Mouse (Mus musculus) MEL (cell line): ENCODE results near the gene Tsnaxip1. TPM values are rescaled to one million over a fixed set of nuclear protein-coding genes. Genes with fewer than 3 reads are reported as not detected.
A peak's percentile ranks its signal among the peaks of the same experiment; 100 is the strongest.

ENCODE experiments used
- DNase-seq: peaks from one replicate; pipeline ENCODE4 v3.0.0; 2011; ENCODE audit warnings: low read depth, low spot score
- H3K27ac ChIP-seq: 2 replicates; pipeline ENCODE4 v1.5.1; 2012; ENCODE audit warnings: low read depth, mild to moderate bottlenecking, control low read depth, low read length, moderate library complexity; ENCODE audit not compliant: control insufficient read depth
- H3K27me3 ChIP-seq, 2 experiments: fragments of 150-350 bp in 1 of 2; sonication (generic) in 1 of 2; 2 replicates each; pipeline ENCODE4 v1.6.1; 2012; ENCODE audit warnings: low read length in 2 of 2, mild to moderate bottlenecking in 2 of 2, improper control_type of control experiment in 1 of 2, moderate library complexity in 1 of 2; ENCODE audit not compliant: insufficient read depth in 2 of 2, control insufficient read depth in 1 of 2
- H3K36me3 ChIP-seq, 2 experiments: 2 replicates each; pipeline ENCODE4 v1.6.1; 2012 to 2014; ENCODE audit warnings: low read length in 2 of 2, improper control_type of control experiment in 1 of 2, inconsistent platforms in 1 of 2, mild to moderate bottlenecking in 1 of 2; ENCODE audit not compliant: insufficient read depth in 2 of 2, control insufficient read depth in 1 of 2
- H3K4me1 ChIP-seq, 2 experiments: fragments of 150-350 bp in 1 of 2; sonication (generic) in 1 of 2; 2 replicates each; pipeline ENCODE4 v1.6.1; 2012; ENCODE audit warnings: low read length in 2 of 2, improper control_type of control experiment in 1 of 2, mild to moderate bottlenecking in 1 of 2; ENCODE audit not compliant: insufficient read depth in 2 of 2, control insufficient read depth in 1 of 2
- H3K4me3 ChIP-seq, 2 experiments: fragments of 150-350 bp in 1 of 2; sonication (generic) in 1 of 2; 2 replicates each; pipeline ENCODE4 v1.5.1; 2012; ENCODE audit warnings: low read depth in 2 of 2, low read length in 2 of 2, mild to moderate bottlenecking in 2 of 2, moderate library complexity in 2 of 2, control low read depth in 1 of 2, improper control_type of control experiment in 1 of 2; ENCODE audit not compliant: control insufficient read depth in 1 of 2, insufficient read depth in 1 of 2
- H3K79me2 ChIP-seq: 2 replicates; pipeline ENCODE4 v1.6.1; 2012; ENCODE audit warnings: mild to moderate bottlenecking, low read length, moderate library complexity; ENCODE audit not compliant: control insufficient read depth, poor library complexity, insufficient read depth
- H3K9ac ChIP-seq: 2 replicates; pipeline ENCODE4 v1.6.1; 2012; ENCODE audit warnings: low read depth, mild to moderate bottlenecking, control low read depth, low read length, moderate library complexity; ENCODE audit not compliant: control insufficient read depth, poor library complexity, severe bottlenecking
- H3K9me3 ChIP-seq: fragments of 150-350 bp; sonication (generic); replicated peaks from 2 replicates; pipeline ENCODE4 v1.6.1; 2012; ENCODE audit warnings: mild to moderate bottlenecking, low read length, improper control_type of control experiment, moderate library complexity; ENCODE audit not compliant: insufficient read depth
- BHLHE40 ChIP-seq: IDR thresholded peaks from 2 replicates; pipeline ENCODE4 v1.6.1; 2012; ENCODE audit warnings: low read depth, mild to moderate bottlenecking, inconsistent platforms, low read length, improper control_type of control experiment, borderline replicate concordance
- CHD2 ChIP-seq: IDR thresholded peaks from 2 replicates; pipeline ENCODE4 v1.6.1; 2011; ENCODE audit warnings: low read length, improper control_type of control experiment
- CTCF ChIP-seq, 3 experiments: IDR thresholded peaks in 2 of 3; conservative IDR thresholded peaks in 1 of 3; 2 replicates each; pipeline ENCODE4 v1.5.1; 2011 to 2012; ENCODE audit warnings: low read length in 3 of 3, low read depth in 2 of 3, mild to moderate bottlenecking in 2 of 3, improper control_type of control experiment in 1 of 3, inconsistent platforms in 1 of 3, mixed read lengths in 1 of 3, moderate library complexity in 1 of 3; ENCODE audit not compliant: control insufficient read depth in 1 of 3, insufficient read depth in 1 of 3, poor library complexity in 1 of 3, severe bottlenecking in 1 of 3
- ELF1 ChIP-seq: IDR thresholded peaks from 2 replicates; pipeline ENCODE4 v1.6.1; 2014; ENCODE audit warnings: low read depth, mild to moderate bottlenecking, inconsistent platforms, low read length, improper control_type of control experiment, moderate library complexity
- EP300 ChIP-seq, 2 experiments: IDR thresholded peaks; 2 replicates each; pipeline ENCODE4 v1.6.1; 2011; ENCODE audit warnings: improper control_type of control experiment in 2 of 2, low read length in 2 of 2, low read depth in 1 of 2, mild to moderate bottlenecking in 1 of 2
- ETS1 ChIP-seq: IDR thresholded peaks from 2 replicates; pipeline ENCODE4 v1.6.1; 2012; ENCODE audit warnings: low read depth, mild to moderate bottlenecking, inconsistent platforms, low read length, improper control_type of control experiment, moderate library complexity
- GATA1 ChIP-seq: IDR thresholded peaks from 2 replicates; pipeline ENCODE4 v1.6.1; 2011; ENCODE audit warnings: low read depth, low read length, improper control_type of control experiment
- HCFC1 ChIP-seq: IDR thresholded peaks from 2 replicates; pipeline ENCODE4 v1.6.1; 2012; ENCODE audit warnings: low read depth, mild to moderate bottlenecking, inconsistent platforms, low read length, improper control_type of control experiment, moderate library complexity
- JUND ChIP-seq: IDR thresholded peaks from 2 replicates; pipeline ENCODE4 v1.6.1; 2011; ENCODE audit warnings: low read depth, mild to moderate bottlenecking, improper control_type of control experiment, low read length
- KAT2A ChIP-seq: conservative IDR thresholded peaks from 2 replicates; pipeline ENCODE4 v1.6.1; 2012; ENCODE audit warnings: low read depth, low read length, improper control_type of control experiment, inconsistent platforms
- MAFK ChIP-seq: IDR thresholded peaks from 2 replicates; pipeline ENCODE4 v1.6.1; 2011; ENCODE audit warnings: low read depth, mild to moderate bottlenecking, low read length, improper control_type of control experiment, borderline replicate concordance
- MAX ChIP-seq: IDR thresholded peaks from 2 replicates; pipeline ENCODE4 v1.6.1; 2011; ENCODE audit warnings: low read length, improper control_type of control experiment
- MAZ ChIP-seq: IDR thresholded peaks from 2 replicates; pipeline ENCODE4 v1.6.1; 2012; ENCODE audit warnings: low read depth, mild to moderate bottlenecking, inconsistent platforms, low read length, improper control_type of control experiment
- MXI1 ChIP-seq: IDR thresholded peaks from 2 replicates; pipeline ENCODE4 v1.6.1; 2011; ENCODE audit warnings: mild to moderate bottlenecking, low read depth, low read length, improper control_type of control experiment
- MYC ChIP-seq: IDR thresholded peaks from 2 replicates; pipeline ENCODE4 v1.6.1; 2011; ENCODE audit warnings: low read depth, mild to moderate bottlenecking, low read length, improper control_type of control experiment, moderate library complexity
- POLR2AphosphoS2 ChIP-seq: IDR thresholded peaks from 2 replicates; pipeline ENCODE4 v1.6.1; 2011; ENCODE audit warnings: low read length, improper control_type of control experiment
- RAD21 ChIP-seq: IDR thresholded peaks from 2 replicates; pipeline ENCODE4 v1.6.1; 2011; ENCODE audit warnings: mild to moderate bottlenecking, low read depth, low read length, improper control_type of control experiment
- SIN3A ChIP-seq: IDR thresholded peaks from 2 replicates; pipeline ENCODE4 v1.6.1; 2012; ENCODE audit warnings: low read length, improper control_type of control experiment, inconsistent platforms
- SMC3 ChIP-seq: IDR thresholded peaks from 2 replicates; pipeline ENCODE4 v1.6.1; 2011; ENCODE audit warnings: low read depth, low read length, improper control_type of control experiment
- TBP ChIP-seq: IDR thresholded peaks from 2 replicates; pipeline ENCODE4 v1.8.0; 2011; ENCODE audit warnings: low read depth, low read length, improper control_type of control experiment
- TCF12 ChIP-seq: IDR thresholded peaks from 2 replicates; pipeline ENCODE4 v1.6.1; 2014; ENCODE audit warnings: low read depth, mild to moderate bottlenecking, inconsistent platforms, low read length, improper control_type of control experiment, moderate library complexity
- UBTF ChIP-seq: IDR thresholded peaks from 2 replicates; pipeline ENCODE4 v1.6.1; 2012; ENCODE audit warnings: low read depth, mild to moderate bottlenecking, inconsistent platforms, low read length, improper control_type of control experiment, moderate library complexity, borderline replicate concordance; ENCODE audit not compliant: insufficient read depth
- USF1 ChIP-seq: IDR thresholded peaks from 2 replicates; pipeline ENCODE4 v1.6.1; 2014; ENCODE audit warnings: low read depth, mild to moderate bottlenecking, inconsistent platforms, low read length, improper control_type of control experiment, moderate library complexity
- polyA plus RNA-seq, 2 experiments: library from polyadenylated mRNA; stranded (reverse) in 1 of 2; unstranded in 1 of 2; fragments of >175 nt in 1 of 2; fragments of >200 nt in 1 of 2; gene quantifications; 2 replicates each; pipeline versions ENCODE4 v1.2.1 to v1.2.4; 2012; ENCODE audit warnings: low replicate concordance in 2 of 2, low read depth in 1 of 2; ENCODE audit not compliant: insufficient read length in 2 of 2, insufficient read depth in 1 of 2, missing spikeins in 1 of 2
- total RNA-seq: library from RNA; depleted of rRNA; stranded (reverse); fragments of 300-350 nt; gene quantifications from 2 replicates; pipeline ENCODE4 v1.2.3, GENCODE M21; 2012

The Tsnaxip1 gene
- total and polyA plus RNA-seq, 3 experiments: 0.10 TPM; not detected in 2

DNA sequence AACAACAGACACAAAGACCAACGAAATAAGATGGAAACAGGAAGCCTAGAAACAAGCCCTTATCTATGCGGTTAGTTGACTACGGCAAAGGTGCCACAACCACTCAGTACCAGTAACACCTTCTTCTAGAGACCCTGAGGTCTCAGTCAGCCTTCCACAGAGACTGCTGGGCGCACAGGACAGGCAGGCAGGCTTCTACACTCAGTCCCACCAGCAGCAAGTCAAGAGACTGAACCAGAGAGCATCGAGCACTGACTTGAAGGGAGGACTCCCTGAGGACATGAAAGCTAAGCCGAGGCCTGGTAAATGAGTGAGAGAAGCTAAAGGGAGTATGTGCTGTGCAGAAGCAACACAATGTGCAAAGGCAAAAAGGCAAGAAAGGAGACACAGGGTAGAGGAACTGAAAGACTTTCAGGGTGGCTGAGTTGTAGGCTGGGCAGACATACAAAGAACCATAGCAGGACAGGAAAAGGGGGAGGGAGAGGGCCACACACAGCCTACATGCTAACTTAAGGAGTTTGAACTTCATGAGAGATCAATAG, 17.2 kb upstream of the Tsnaxip1 start (continued):
- peak; percentile 86 for TF ChIP-seq GATA1
- no peak for TF ChIP-seq RAD21
- no peak for TF ChIP-seq JUND
- no peak for TF ChIP-seq POLR2AphosphoS2
- peak; percentile 62 for TF ChIP-seq TBP
- no peak for TF ChIP-seq SMC3
- TF ChIP-seq MAX: no peak
- TF ChIP-seq CTCF (IDR thresholded peaks at IDR 0.05 in 2 of 3, conservative IDR thresholded peaks at IDR 0.05 in 1 of 3; ENCODE audit: control insufficient read depth in 1 of 3, insufficient read depth in 1 of 3, low read depth in 2 of 3, low read length in 3 of 3, poor library complexity in 1 of 3, severe bottlenecking in 1 of 3): no peak
- peak; percentile 52; the same call in 1 of the 2 replicates for TF ChIP-seq SIN3A
- TF ChIP-seq KAT2A: no peak
- TF ChIP-seq BHLHE40: no peak
- no peak for TF ChIP-seq MAFK
- peak; percentile 41; the same call in 1 of the 2 replicates for TF ChIP-seq MXI1
- TF ChIP-seq ELF1: 0 out of 2 replicates have a peak, but pooled peaks have one; percentile 29

DNA sequence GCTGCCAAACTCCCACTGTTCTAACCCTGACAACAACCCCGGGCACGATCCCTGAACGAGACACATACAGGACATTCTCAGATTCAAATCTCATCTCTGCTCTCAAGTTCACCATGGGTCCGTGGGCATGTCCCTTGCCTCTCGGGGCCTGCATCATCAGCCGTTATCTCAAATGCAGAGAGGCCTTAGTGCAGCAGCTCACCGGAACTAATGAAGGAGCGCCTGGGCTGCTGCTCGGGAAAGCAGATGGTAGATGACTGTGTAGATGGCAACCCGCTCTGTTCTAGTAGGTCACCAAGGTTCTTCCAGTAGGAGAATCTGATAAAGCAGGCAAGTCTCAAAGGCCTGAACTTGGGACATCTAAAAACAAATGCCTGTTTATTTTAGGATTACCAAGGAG, 16.5 kb upstream of the Tsnaxip1 start:
- H3K79me2 ChIP-seq: peaks cover 3% of the 10 kb centered on the region; the same call in 1 of the 2 replicates
- H3K36me3 ChIP-seq: peaks cover 1 to 56% of the 10 kb centered on the region in 2 experiments; a peak in 3 of 4 replicates
- H3K9ac ChIP-seq: 0 out of 2 replicates have a peak overlapping the region, but pooled peaks have one; percentile 3
- peak overlapping the region in 1 of 2 experiments; percentile 5; a peak in 1 of 4 replicates for H3K4me3 ChIP-seq
- H3K9me3 ChIP-seq: no peaks in the 10 kb centered on the region
- H3K27ac ChIP-seq: peak overlapping the region; percentile 83
- DNase-seq: peak; percentile 61
- peaks cover 38 to 46% of the 10 kb centered on the region in 2 experiments for H3K4me1 ChIP-seq
- no peaks in the 10 kb centered on the region for H3K27me3 ChIP-seq
- TF ChIP-seq SMC3: no peak
- peak; percentile 51; the same call in 1 of the 2 replicates for TF ChIP-seq GATA1
- peak; percentile 17; the same call in 1 of the 2 replicates for TF ChIP-seq ETS1

DNA sequence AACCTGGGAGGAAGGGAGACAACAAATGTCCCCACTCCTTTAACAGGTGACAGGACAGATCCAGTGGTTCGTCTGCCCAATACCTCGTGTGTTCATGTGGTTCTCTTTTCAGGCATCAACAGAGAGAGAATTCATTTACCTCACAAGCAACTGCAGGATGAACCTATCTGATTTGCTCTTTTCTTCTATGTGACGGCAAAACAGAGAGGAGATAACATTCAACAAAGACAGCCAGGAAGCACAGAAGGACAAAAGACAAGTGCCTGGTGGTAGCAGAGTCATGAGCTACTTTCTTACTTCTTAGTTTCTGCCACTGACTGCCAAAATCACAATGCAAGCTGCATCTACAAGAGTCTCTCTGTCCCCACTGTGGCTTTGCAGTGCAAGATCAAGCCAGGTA, 16.0 kb upstream of the Tsnaxip1 start:
- Histone ChIP-seq H3K9me3 (no peaks in the 10 kb centered on the region), H3K4me3 (peak overlapping the region in 1 of 2 experiments; percentile 5; a peak in 1 of 4 replicates), H3K27ac (peak overlapping the region; percentile 83), H3K79me2 (peaks cover 3% of the 10 kb centered on the region; the same call in 1 of the 2 replicates), H3K9ac (0 out of 2 replicates have a peak overlapping the region, but pooled peaks have one; percentile 13), H3K36me3 (peaks cover 1 to 56% of the 10 kb centered on the region in 2 experiments; a peak in 3 of 4 replicates), H3K27me3 (no peaks in the 10 kb centered on the region), H3K4me1 (peaks cover 38 to 46% of the 10 kb centered on the region in 2 experiments)
- no peak for TF ChIP-seq UBTF
- 0 out of 2 replicates have a peak, but pooled peaks have one; percentile 15 for TF ChIP-seq TCF12
- TF ChIP-seq RAD21: no peak
- no peak for TF ChIP-seq MAFK
- no peak for TF ChIP-seq USF1
- peak in 1 of 2 experiments; percentile 28; a peak in 2 of 4 replicates for TF ChIP-seq EP300 (IDR thresholded peaks at IDR 0.05; ENCODE audit: low read depth in 1 of 2, low read length in 2 of 2)
- TF ChIP-seq MYC: 0 out of 2 replicates have a peak, but pooled peaks have one; percentile 39
- TF ChIP-seq CHD2: no peak
- peak; percentile 36 for TF ChIP-seq SIN3A
- peak; percentile 76 for TF ChIP-seq GATA1
- 0 out of 2 replicates have a peak, but pooled peaks have one; percentile 23 for TF ChIP-seq MAZ
- TF ChIP-seq HCFC1: 0 out of 2 replicates have a peak, but pooled peaks have one; percentile 14
- peak; percentile 70; the same call in 1 of the 2 replicates for TF ChIP-seq MXI1
- peak; percentile 24; the same call in 1 of the 2 replicates for TF ChIP-seq MAX
- DNase-seq: peak; percentile 53
